Mouse (Mus musculus) hindbrain, embryonic 13.5 days (tissue): ENCODE measurements at regions not wholly inside any gene's neighbourhood (a gene's known extent, or its start where the extent isn't known, plus 50 kb on each side); places are given as distances from the start of the nearest gene placed in this dataset.

Experiments
- ATAC-seq: fragments of 200-750 bp; cut with Nextera tagmentation; 2 replicates; pipeline ENCODE4 v1.8.0; 2017; ENCODE audit warnings: moderate TSS enrichment; ENCODE audit not compliant: low FRiP score
- H3K27ac ChIP-seq: fragments of 300-500 bp; sonication (generic); 2 replicates; pipeline ENCODE4 v1.5.1; 2015; ENCODE audit warnings: inconsistent platforms, mild to moderate bottlenecking, moderate library complexity
- H3K27me3 ChIP-seq: fragments of 300-500 bp; sonication (generic); 2 replicates; pipeline ENCODE4 v1.6.1; 2015; ENCODE audit warnings: mild to moderate bottlenecking, inconsistent platforms
- H3K36me3 ChIP-seq: fragments of 300-500 bp; sonication (generic); 2 replicates; pipeline ENCODE4 v1.6.1; 2015; ENCODE audit warnings: mild to moderate bottlenecking, inconsistent platforms
- H3K4me1 ChIP-seq: fragments of 300-500 bp; sonication (generic); replicated peaks from 2 replicates; pipeline ENCODE4 v1.6.1; 2015; ENCODE audit warnings: inconsistent platforms
- H3K4me2 ChIP-seq: fragments of 300-500 bp; sonication (generic); 2 replicates; pipeline ENCODE4 v1.6.1; 2015; ENCODE audit warnings: inconsistent platforms, mild to moderate bottlenecking, moderate library complexity
- H3K4me3 ChIP-seq: fragments of 300-500 bp; sonication (generic); 2 replicates; pipeline ENCODE4 v1.5.1; 2015; ENCODE audit warnings: mild to moderate bottlenecking, inconsistent platforms
- H3K9ac ChIP-seq: fragments of 300-500 bp; sonication (generic); 2 replicates; pipeline ENCODE4 v1.6.1; 2015; ENCODE audit warnings: mild to moderate bottlenecking, inconsistent platforms
- H3K9me3 ChIP-seq: fragments of 300-500 bp; sonication (generic); 2 replicates; pipeline ENCODE4 v1.6.1; 2016; ENCODE audit warnings: inconsistent platforms
- WGBS: fragments of 180-500 bp; shearing (Covaris S2); methylation state at CpG from one replicate; pipeline ENCODE4 v1.1.7; 2015; 5-methylcytosine and 5-hydroxymethylcytosine counted together

DNA sequence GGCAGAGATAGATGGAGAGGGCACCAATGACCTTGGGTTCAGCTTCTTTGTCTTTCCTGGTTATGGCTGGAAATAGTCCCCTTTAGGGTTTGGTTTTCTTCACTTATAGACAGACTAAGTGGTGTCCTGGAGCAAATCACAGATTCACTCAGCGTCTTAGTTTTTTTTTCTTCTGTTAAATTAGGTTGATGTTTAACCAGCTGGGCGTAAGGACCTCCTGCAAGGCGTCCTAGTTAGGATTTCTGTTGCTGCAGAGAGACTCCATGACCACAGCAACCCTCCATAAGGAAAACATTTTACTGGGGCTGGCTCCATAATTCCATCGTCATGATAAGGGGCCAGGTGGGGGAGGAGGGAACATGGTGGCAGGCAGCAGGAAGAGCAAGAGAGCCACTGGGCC is 78.7 kb upstream of the Slc25a36 start:
- Histone ChIP-seq H3K4me1 (no peaks in the 10 kb centered on the region), H3K27me3 (no peaks in the 10 kb centered on the region), H3K9me3 (no peaks in the 10 kb centered on the region), H3K4me3 (no peak overlapping the region), H3K27ac (no peak overlapping the region), H3K4me2 (no peak overlapping the region), H3K9ac (no peak overlapping the region), H3K36me3 (no peaks in the 10 kb centered on the region)
- ATAC-seq, result no peak
- WGBS, result 86% methylated on average over 4 of the region's 4 CpGs

GRCm38 (mm10) chr9:97188616-97189330 is 77.8 kb upstream of the Slc25a36 start:
- Histone ChIP-seq H3K4me2 (no peak overlapping the region), H3K27me3 (no peaks in the 10 kb centered on the region), H3K9me3 (no peaks in the 10 kb centered on the region), H3K9ac (no peak overlapping the region), H3K36me3 (no peaks in the 10 kb centered on the region), H3K4me1 (no peaks in the 10 kb centered on the region), H3K27ac (no peak overlapping the region), H3K4me3 (no peak overlapping the region)
- WGBS, result 89% methylated on average over 7 of the region's 7 CpGs
- ATAC-seq, result no peak

- ATAC-seq, result no peak
- WGBS, result 76% methylated on average over 5 of the region's 5 CpGs
Observed at GRCm38 (mm10) chr9:97173230-97173951, 62.4 kb upstream of the Slc25a36 start.

GRCm38 (mm10) chr9:97172075-97172474 is 61.1 kb upstream of the Slc25a36 start:
- Histone ChIP-seq H3K9me3 (no peaks in the 10 kb centered on the region), H3K4me1 (no peaks in the 10 kb centered on the region), H3K36me3 (no peaks in the 10 kb centered on the region), H3K4me3 (no peak overlapping the region), H3K27ac (no peak overlapping the region), H3K27me3 (no peaks in the 10 kb centered on the region), H3K4me2 (no peak overlapping the region), H3K9ac (no peak overlapping the region)
- no peak for ATAC-seq
- WGBS, result 10% methylated on average over 3 of the region's 3 CpGs

More at GRCm38 (mm10) chr9:97173230-97173951, 62.4 kb upstream of the Slc25a36 start:
- Histone ChIP-seq H3K4me3 (no peak overlapping the region), H3K9ac (no peak overlapping the region), H3K27me3 (no peaks in the 10 kb centered on the region), H3K36me3 (no peaks in the 10 kb centered on the region), H3K4me2 (no peak overlapping the region), H3K4me1 (no peaks in the 10 kb centered on the region), H3K9me3 (no peaks in the 10 kb centered on the region), H3K27ac (no peak overlapping the region)

DNA sequence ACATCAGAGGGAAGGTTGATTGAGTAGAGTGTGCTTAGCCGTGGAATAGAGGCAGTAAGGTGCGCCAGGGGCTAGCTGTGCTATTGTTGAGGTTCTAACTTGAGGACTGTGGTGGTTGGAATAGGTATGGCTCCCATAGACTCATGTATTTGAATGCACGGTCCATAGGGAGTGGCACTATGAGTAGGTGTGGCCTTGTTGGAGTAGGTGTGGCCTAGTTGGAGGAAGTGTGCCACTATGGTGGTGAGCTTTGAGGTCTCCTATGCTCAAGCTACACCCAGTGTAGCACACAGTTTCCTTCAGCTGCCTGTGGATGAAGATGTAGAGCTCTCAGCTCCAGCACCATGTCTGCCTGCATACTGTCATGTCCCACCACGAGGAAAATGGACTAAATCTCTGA is 60.5 kb upstream of the Slc25a36 start:
- H3K4me3 ChIP-seq, result no peak overlapping the region
- no peaks in the 10 kb centered on the region for H3K27me3 ChIP-seq
- H3K9me3 ChIP-seq, result no peaks in the 10 kb centered on the region
- no peak overlapping the region for H3K4me2 ChIP-seq
- H3K36me3 ChIP-seq, result no peaks in the 10 kb centered on the region
- no peak overlapping the region for H3K27ac ChIP-seq
- no peak for ATAC-seq
- WGBS, result 93% methylated on average over 4 of the region's 4 CpGs
- no peak overlapping the region for H3K9ac ChIP-seq
- no peaks in the 10 kb centered on the region for H3K4me1 ChIP-seq

GRCm38 (mm10) chr9:97170836-97171235 is 59.9 kb upstream of the Slc25a36 start:
- Histone ChIP-seq H3K27me3 (no peaks in the 10 kb centered on the region), H3K4me1 (no peaks in the 10 kb centered on the region), H3K36me3 (no peaks in the 10 kb centered on the region), H3K4me2 (no peak overlapping the region), H3K4me3 (no peak overlapping the region), H3K9ac (no peak overlapping the region), H3K9me3 (no peaks in the 10 kb centered on the region), H3K27ac (no peak overlapping the region)
- ATAC-seq, result no peak
- WGBS, result 70% methylated on average over 1 of the region's 1 CpGs

DNA sequence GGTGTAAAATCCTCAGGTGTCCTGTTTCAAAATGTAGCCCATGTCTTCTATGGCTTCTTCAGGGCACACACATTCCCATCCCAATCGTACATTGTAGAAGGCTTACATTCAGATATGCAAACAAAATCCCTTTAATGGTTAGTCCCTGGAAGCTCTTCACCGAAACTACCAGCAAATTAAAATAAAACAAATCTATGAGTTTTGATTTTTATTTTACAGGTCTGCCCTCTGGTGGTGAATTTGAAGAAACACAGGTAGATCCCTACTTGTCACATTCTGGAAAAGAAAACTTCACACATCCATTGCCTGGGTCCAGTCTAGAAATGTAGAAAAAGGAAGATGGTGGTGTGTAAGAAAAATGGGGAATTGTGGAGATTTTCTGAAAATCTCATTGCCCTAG is 51.5 kb upstream of the Slc25a36 start:
- H3K9ac ChIP-seq, result no peak overlapping the region
- peaks cover 6% of the 10 kb centered on the region; the same call in 1 of the 2 replicates for H3K27me3 ChIP-seq
- no peaks in the 10 kb centered on the region for H3K4me1 ChIP-seq
- no peaks in the 10 kb centered on the region for H3K9me3 ChIP-seq
- no peak overlapping the region for H3K4me2 ChIP-seq
- ATAC-seq, result no peak
- no peak overlapping the region for H3K4me3 ChIP-seq
- no peak overlapping the region for H3K27ac ChIP-seq
- 33% methylated on average over 2 of the region's 2 CpGs for WGBS
- no peaks in the 10 kb centered on the region for H3K36me3 ChIP-seq
